Mouse (Mus musculus): Measurements from ENCODE around the gene Tspan31. TPM values are rescaled to one million over a fixed set of nuclear protein-coding genes. Genes with fewer than 3 reads are reported as not detected.

The Tspan31 gene
- polyA plus RNA-seq, 1 experiment from 2014 or later = 92.4 TPM

DNA sequence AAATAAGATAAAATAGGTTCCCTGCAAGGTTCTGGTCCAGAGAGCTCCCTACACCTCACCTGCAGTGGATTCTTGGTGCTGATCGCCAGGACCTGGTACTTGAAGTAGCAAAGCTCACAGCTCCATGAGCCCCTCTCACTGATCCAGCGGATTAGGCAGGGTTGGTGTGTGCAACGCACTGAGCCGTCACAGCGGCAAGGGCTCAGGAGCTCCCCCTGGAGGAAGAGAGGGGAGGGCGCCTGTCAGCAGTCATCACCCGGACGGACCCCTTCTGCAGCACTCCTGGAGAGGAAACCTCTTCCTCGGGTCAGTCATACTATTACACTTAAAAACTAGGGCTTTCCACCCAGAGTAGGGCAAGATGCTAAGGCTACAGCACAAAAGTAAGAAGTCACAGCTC is 11.9 kb downstream of the Tspan31 start:
- Histone ChIP-seq H3K4me3 (ENCODE audit: low read depth, low read length) (peak overlapping the region; percentile 68), H3K27ac (ENCODE audit: low read depth) (no peak overlapping the region), H3K4me2 (ENCODE audit: low read length) (peak overlapping the region; percentile 85), H3K9ac (ENCODE audit: low read length) (no peak overlapping the region), H3K9me3 (ENCODE audit: control insufficient read depth, low read length) (no peaks in the 10 kb centered on the region), H3K36me3 (ENCODE audit: control insufficient read depth, insufficient read depth, low read length) (peaks cover 21% of the 10 kb centered on the region), H3K27me3 (replicated peaks; ENCODE audit: control insufficient read depth, insufficient read depth, low read length) (0 out of 2 replicates have a peak, but pooled peaks cover 3% of the 10 kb centered on the region), H3K4me1 (replicated peaks; ENCODE audit: control insufficient read depth, insufficient read depth, low read length) (peaks cover 18% of the 10 kb centered on the region)
- DNase-seq (ENCODE audit: low spot score) (peak; percentile 91), ATAC-seq (replicated peaks; ENCODE audit: low FRiP score, low TSS enrichment, low read depth) (no peak)
- WGBS = under 1% methylated on average over 9 of the region's 9 CpGs

GRCm38 (mm10) chr10:127056490-127056889 is 13.6 kb downstream of the Tspan31 start:
- Histone ChIP-seq H3K9me3 (ENCODE audit: control insufficient read depth, low read length) (no peaks in the 10 kb centered on the region), H3K4me3 (ENCODE audit: low read depth, low read length) (no peak overlapping the region), H3K9ac (ENCODE audit: low read length) (no peak overlapping the region), H3K4me1 (replicated peaks; ENCODE audit: control insufficient read depth, insufficient read depth, low read length) (peaks cover 10% of the 10 kb centered on the region), H3K27ac (ENCODE audit: low read depth) (no peak overlapping the region), H3K27me3 (replicated peaks; ENCODE audit: control insufficient read depth, insufficient read depth, low read length) (peaks cover 12% of the 10 kb centered on the region; the same call in 1 of the 2 replicates), H3K36me3 (ENCODE audit: control insufficient read depth, insufficient read depth, low read length) (peaks cover 21% of the 10 kb centered on the region), H3K4me2 (ENCODE audit: low read length) (no peak overlapping the region)
- 88% methylated on average over 20 of the region's 20 CpGs for WGBS
- no peak for ATAC-seq (replicated peaks; ENCODE audit: low FRiP score, low TSS enrichment, low read depth)
- DNase-seq (ENCODE audit: low spot score) = no peak

GRCm38 (mm10) chr10:127055406-127055805 is 14.7 kb downstream of the Tspan31 start:
- H3K4me2 ChIP-seq (ENCODE audit: low read length) = no peak overlapping the region
- H3K9me3 ChIP-seq (ENCODE audit: control insufficient read depth, low read length) = no peaks in the 10 kb centered on the region
- WGBS = 90% methylated on average over 8 of the region's 8 CpGs
- DNase-seq (ENCODE audit: low spot score) (no peak), ATAC-seq (replicated peaks; ENCODE audit: low FRiP score, low TSS enrichment, low read depth) (no peak)
- H3K27me3 ChIP-seq (replicated peaks; ENCODE audit: control insufficient read depth, insufficient read depth, low read length) = peaks cover 21% of the 10 kb centered on the region
- no peak overlapping the region for H3K9ac ChIP-seq (ENCODE audit: low read length)
- no peak overlapping the region for H3K27ac ChIP-seq (ENCODE audit: low read depth)
- H3K4me3 ChIP-seq (ENCODE audit: low read depth, low read length) = no peak overlapping the region
- H3K4me1 ChIP-seq (replicated peaks; ENCODE audit: control insufficient read depth, insufficient read depth, low read length) = peaks cover 10% of the 10 kb centered on the region
- H3K36me3 ChIP-seq (ENCODE audit: control insufficient read depth, insufficient read depth, low read length) = peaks cover 21% of the 10 kb centered on the region

DNA sequence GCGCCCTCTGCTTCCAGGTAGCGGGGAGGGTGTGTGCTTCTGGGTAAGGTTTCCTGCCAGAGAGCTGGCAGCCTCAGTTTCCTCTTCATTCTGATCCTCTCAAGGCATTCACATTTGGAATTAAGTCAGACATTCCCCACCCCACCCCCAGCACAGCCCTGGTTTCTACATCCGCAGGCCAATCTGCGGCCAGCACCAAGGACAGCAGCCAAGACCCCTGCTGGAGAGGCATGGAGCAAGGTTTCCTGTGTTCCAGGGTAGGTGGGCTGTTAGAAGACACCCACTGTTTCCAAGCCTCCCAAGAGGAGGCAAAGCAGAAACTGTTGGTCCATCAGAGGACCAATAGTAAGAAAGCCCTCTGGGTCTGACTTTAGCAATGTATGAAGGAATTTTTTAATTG is 15.4 kb downstream of the Tspan31 start:
- H3K4me1 ChIP-seq (replicated peaks; ENCODE audit: control insufficient read depth, insufficient read depth, low read length) = peaks cover 10% of the 10 kb centered on the region
- H3K9me3 ChIP-seq (ENCODE audit: control insufficient read depth, low read length) = no peaks in the 10 kb centered on the region
- H3K4me3 ChIP-seq (ENCODE audit: low read depth, low read length) = no peak overlapping the region
- no peak overlapping the region for H3K27ac ChIP-seq (ENCODE audit: low read depth)
- DNase-seq (ENCODE audit: low spot score) (no peak), ATAC-seq (replicated peaks; ENCODE audit: low FRiP score, low TSS enrichment, low read depth) (no peak)
- peaks cover 21% of the 10 kb centered on the region for H3K36me3 ChIP-seq (ENCODE audit: control insufficient read depth, insufficient read depth, low read length)
- H3K9ac ChIP-seq (ENCODE audit: low read length) = no peak overlapping the region
- WGBS = 52% methylated on average over 4 of the region's 4 CpGs
- peaks cover 27% of the 10 kb centered on the region for H3K27me3 ChIP-seq (replicated peaks; ENCODE audit: control insufficient read depth, insufficient read depth, low read length)
- no peak overlapping the region for H3K4me2 ChIP-seq (ENCODE audit: low read length)

DNA sequence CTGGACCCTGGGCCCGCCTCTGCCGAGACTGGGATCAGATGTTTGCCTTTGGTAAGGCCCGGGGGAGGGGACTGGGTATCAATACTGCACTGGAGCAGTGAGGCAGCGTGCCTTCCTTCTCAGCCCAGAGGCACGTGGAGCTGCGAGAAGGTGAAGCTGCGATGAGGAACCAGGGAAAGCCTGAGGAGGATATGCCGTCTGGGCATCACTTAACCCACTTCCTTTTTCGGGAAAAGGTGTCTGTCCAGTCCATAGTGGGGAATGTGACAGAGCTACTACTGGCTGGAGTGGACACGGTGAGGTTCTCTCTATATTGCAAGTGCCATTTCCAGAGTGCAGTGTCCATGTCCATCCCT is 20.0 kb downstream of the Tspan31 start:
- WGBS = 19% methylated on average over 10 of the region's 10 CpGs

DNA sequence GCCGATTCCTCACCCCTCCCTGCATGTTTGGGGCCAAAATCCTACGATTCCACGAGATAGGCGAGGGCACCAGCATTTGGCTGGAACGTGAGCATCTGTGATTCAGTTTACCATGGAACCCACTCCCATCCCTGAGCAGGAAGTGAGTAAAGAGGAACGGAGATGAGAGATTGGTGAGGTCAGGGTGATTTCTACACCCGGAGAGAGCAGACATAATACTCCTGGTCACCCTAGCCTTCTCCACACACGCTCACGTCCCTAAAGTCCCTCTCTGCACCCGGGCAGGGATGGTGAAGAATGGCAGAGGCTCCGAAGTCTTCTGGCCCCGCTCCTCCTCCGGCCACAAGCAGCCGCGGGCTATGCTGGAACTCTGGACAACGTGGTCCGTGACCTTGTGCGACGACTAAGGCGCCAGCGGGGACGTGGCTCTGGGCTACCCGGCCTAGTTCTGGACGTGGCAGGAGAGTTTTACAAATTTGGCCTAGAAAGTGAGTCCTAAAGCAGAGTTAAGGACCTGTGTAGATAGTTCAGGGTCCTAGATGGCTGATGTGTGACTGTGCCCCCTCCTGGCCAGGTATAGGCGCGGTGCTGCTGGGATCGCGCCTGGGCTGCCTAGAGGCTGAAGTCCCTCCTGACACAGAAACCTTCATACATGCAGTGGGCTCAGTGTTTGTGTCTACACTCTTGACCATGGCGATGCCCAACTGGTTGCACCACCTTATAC is 20.5 kb downstream of the Tspan31 start:
- Histone ChIP-seq H3K9me3 (ENCODE audit: control insufficient read depth, low read length) (no peaks in the 10 kb centered on the region), H3K4me1 (replicated peaks; ENCODE audit: control insufficient read depth, insufficient read depth, low read length) (no peaks in the 10 kb centered on the region), H3K4me3 (ENCODE audit: low read depth, low read length) (peak overlapping the region; percentile 16), H3K27me3 (replicated peaks; ENCODE audit: control insufficient read depth, insufficient read depth, low read length) (peaks cover 51% of the 10 kb centered on the region), H3K9ac (ENCODE audit: low read length) (no peak overlapping the region), H3K36me3 (ENCODE audit: control insufficient read depth, insufficient read depth, low read length) (peaks cover 14% of the 10 kb centered on the region; the same call in 1 of the 2 replicates), H3K27ac (ENCODE audit: low read depth) (no peak overlapping the region), H3K4me2 (ENCODE audit: low read length) (peak overlapping the region; percentile 31)
- ATAC-seq (replicated peaks; ENCODE audit: low FRiP score, low TSS enrichment, low read depth) (peak; percentile 34; the same call in 1 of the 2 replicates), DNase-seq (ENCODE audit: low spot score) (no peak)
- 4% methylated on average over 29 of the region's 29 CpGs for WGBS

More for the DNA sequence above, 20.0 kb downstream of the Tspan31 start:
- Histone ChIP-seq H3K4me1 (replicated peaks; ENCODE audit: control insufficient read depth, insufficient read depth, low read length) (no peaks in the 10 kb centered on the region), H3K27me3 (replicated peaks; ENCODE audit: control insufficient read depth, insufficient read depth, low read length) (peaks cover 51% of the 10 kb centered on the region), H3K36me3 (ENCODE audit: control insufficient read depth, insufficient read depth, low read length) (peaks cover 12% of the 10 kb centered on the region; the same call in 1 of the 2 replicates), H3K4me2 (ENCODE audit: low read length) (no peak overlapping the region), H3K4me3 (ENCODE audit: low read depth, low read length) (no peak overlapping the region), H3K9ac (ENCODE audit: low read length) (no peak overlapping the region), H3K9me3 (ENCODE audit: control insufficient read depth, low read length) (no peaks in the 10 kb centered on the region), H3K27ac (ENCODE audit: low read depth) (no peak overlapping the region)
- ATAC-seq (replicated peaks; ENCODE audit: low FRiP score, low TSS enrichment, low read depth) = no peak; the same call in 1 of the 2 replicates
- no peak for DNase-seq (ENCODE audit: low spot score)

- Histone ChIP-seq H3K4me1 (replicated peaks; ENCODE audit: control insufficient read depth, insufficient read depth, low read length) (no peaks in the 10 kb centered on the region), H3K4me2 (ENCODE audit: low read length) (peak overlapping the region; percentile 31), H3K4me3 (ENCODE audit: low read depth, low read length) (peak overlapping the region; percentile 16), H3K9ac (ENCODE audit: low read length) (no peak overlapping the region), H3K27ac (ENCODE audit: low read depth) (no peak overlapping the region), H3K27me3 (replicated peaks; ENCODE audit: control insufficient read depth, insufficient read depth, low read length) (peaks cover 51% of the 10 kb centered on the region), H3K9me3 (ENCODE audit: control insufficient read depth, low read length) (no peaks in the 10 kb centered on the region), H3K36me3 (ENCODE audit: control insufficient read depth, insufficient read depth, low read length) (peaks cover 16% of the 10 kb centered on the region; the same call in 1 of the 2 replicates)
- 5% methylated on average over 35 of the region's 35 CpGs for WGBS
- ATAC-seq (replicated peaks; ENCODE audit: low FRiP score, low TSS enrichment, low read depth) = no peak
- no peak for DNase-seq (ENCODE audit: low spot score)
Measured at GRCm38 (mm10) chr10:127048608-127049394, 21.3 kb downstream of the Tspan31 start.

GRCm38 (mm10) chr10:127047954-127048353 is 22.1 kb downstream of the Tspan31 start, which contains the start of gene Cyp27b1:
Gene Cyp27b1 (plus strand): TSS chr10:127048250.
- ATAC-seq (replicated peaks; ENCODE audit: low FRiP score, low TSS enrichment, low read depth) = no peak
- Histone ChIP-seq H3K27me3 (replicated peaks; ENCODE audit: control insufficient read depth, insufficient read depth, low read length) (peaks cover 51% of the 10 kb centered on the region), H3K27ac (ENCODE audit: low read depth) (no peak within 1 kb of the TSS), H3K9ac (ENCODE audit: low read length) (no peak within 1 kb of the TSS), H3K4me1 (replicated peaks; ENCODE audit: control insufficient read depth, insufficient read depth, low read length) (0 out of 2 replicates have a peak, but pooled peaks cover under 1% of the 10 kb centered on the region), H3K4me2 (ENCODE audit: low read length) (peak within 1 kb of the TSS; percentile 31), H3K36me3 (ENCODE audit: control insufficient read depth, insufficient read depth, low read length) (peaks cover 16% of the 10 kb centered on the region; the same call in 1 of the 2 replicates), H3K4me3 (ENCODE audit: low read depth, low read length) (peak within 1 kb of the TSS; percentile 16), H3K9me3 (ENCODE audit: control insufficient read depth, low read length) (no peaks in the 10 kb centered on the region)
- no peak for DNase-seq (ENCODE audit: low spot score)
- 35% methylated on average over 5 of the region's 5 CpGs for WGBS
